Mouse (Mus musculus) erythroblast, embryonic 14.5 days (primary cell): ENCODE results near the gene Capn15.

Experiments used
- GATA1 ChIP-seq: IDR thresholded peaks from 2 replicates; pipeline ENCODE4 v1.6.1; 2012; ENCODE audit warnings: low read length, inconsistent platforms, mixed read lengths
- TAL1 ChIP-seq: IDR thresholded peaks from 3 replicates; pipeline ENCODE4 v1.6.1; 2012; ENCODE audit warnings: low read length, inconsistent platforms, mixed read lengths

- TF ChIP-seq TAL1 (no peak), GATA1 (no peak)
These were observed 21.3 kb downstream of the Capn15 start for GRCm38 (mm10) chr17:25964271-25964670.
